Mouse (Mus musculus): ENCODE measurements around the gene Abcb6. TPM values are rescaled to one million over a fixed set of nuclear protein-coding genes. Genes with fewer than 3 reads are reported as not detected.

Gene Abcb6
- polyA plus RNA-seq, 1 experiment from 2014 or later = 9.4 TPM

- WGBS = 5% methylated on average over 38 of the region's 42 CpGs
- H3K36me3 ChIP-seq (ENCODE audit: insufficient read depth, low read length) = peaks cover 10% of the 10 kb centered on the region; the same call in 1 of the 2 replicates
- peak within 1 kb of the TSS; percentile 96 for H3K9ac ChIP-seq (replicated peaks; ENCODE audit: low read depth)
- no peaks in the 10 kb centered on the region for H3K9me3 ChIP-seq (ENCODE audit: low read length)
- H3K27ac ChIP-seq (ENCODE audit: low read length) = peak within 1 kb of the TSS; percentile 70
- peaks cover 20% of the 10 kb centered on the region; the same call in 1 of the 2 replicates for H3K4me1 ChIP-seq (ENCODE audit: insufficient read depth, low read depth, low read length)
- peak within 1 kb of the TSS; percentile 87 for H3K4me2 ChIP-seq (replicated peaks; ENCODE audit: low read depth, low read length)
- H3K27me3 ChIP-seq (replicated peaks; ENCODE audit: insufficient read depth, low read length) = no peaks in the 10 kb centered on the region
- peak within 1 kb of the TSS; percentile 93 for H3K4me3 ChIP-seq (ENCODE audit: low read depth, low read length)
- TF ChIP-seq EP300 (IDR thresholded peaks at IDR 0.05) (no peak), CTCF (IDR thresholded peaks at IDR 0.05) (no peak)
- DNase-seq (ENCODE audit: low spot score) (peak; percentile 97), ATAC-seq (peak; percentile 96)
These were observed 30.2 kb upstream of the Abcb6 start, which contains the start of the genes Glb1l and Stk16 for GRCm38 (mm10) chr1:75210136-75211087. Gene Glb1l, minus strand, starts transcription at chr1:75210813. Gene Stk16, plus strand, starts transcription at chr1:75210838.

DNA sequence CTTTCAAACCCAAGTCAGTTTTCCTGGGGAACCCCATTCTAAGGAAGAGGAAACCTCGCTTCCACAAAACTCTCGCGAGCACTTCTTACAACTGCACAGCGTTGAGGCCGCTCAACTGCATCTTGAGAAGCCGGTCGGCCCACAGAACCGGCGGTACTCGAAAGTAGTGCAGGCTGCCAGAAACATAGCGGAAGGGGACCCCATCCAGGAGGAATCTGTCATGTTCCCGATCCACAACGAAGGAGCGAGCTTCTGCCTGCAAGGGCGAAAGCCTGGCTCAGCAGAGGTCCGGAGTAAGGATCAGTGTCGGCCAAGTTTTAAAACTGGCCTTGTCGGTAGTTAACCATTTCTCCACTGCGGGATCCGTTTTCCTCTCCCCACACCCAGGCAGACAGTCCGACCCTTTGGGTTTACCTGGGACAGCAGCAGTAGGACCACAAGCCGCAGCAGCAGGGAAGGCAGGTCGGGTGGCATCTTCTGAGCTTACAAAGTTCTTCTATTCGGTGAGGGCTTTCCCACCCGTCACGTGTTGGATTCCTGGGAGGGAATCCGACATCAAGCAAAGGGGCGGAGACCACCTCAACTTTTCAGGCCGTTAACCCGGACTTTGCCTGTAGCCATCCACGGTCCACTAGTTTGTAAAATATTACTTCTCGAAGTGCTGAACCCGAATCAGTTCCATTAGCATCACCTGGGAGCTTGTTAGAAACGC lies 28.9 kb upstream of the Abcb6 start:
- Histone ChIP-seq H3K36me3 (ENCODE audit: insufficient read depth, low read length) (0 out of 2 replicates have a peak, but pooled peaks cover 5% of the 10 kb centered on the region), H3K9ac (replicated peaks; ENCODE audit: low read depth) (peak overlapping the region; percentile 32), H3K4me3 (ENCODE audit: low read depth, low read length) (peak overlapping the region; percentile 40), H3K9me3 (ENCODE audit: low read length) (no peaks in the 10 kb centered on the region), H3K27ac (ENCODE audit: low read length) (0 out of 2 replicates have a peak overlapping the region, but pooled peaks have one; percentile 26), H3K4me1 (ENCODE audit: insufficient read depth, low read depth, low read length) (peaks cover 20% of the 10 kb centered on the region; the same call in 1 of the 2 replicates), H3K27me3 (replicated peaks; ENCODE audit: insufficient read depth, low read length) (no peaks in the 10 kb centered on the region), H3K4me2 (replicated peaks; ENCODE audit: low read depth, low read length) (peak overlapping the region; percentile 66)
- ATAC-seq = peak; percentile 38; the same call in 1 of the 2 replicates
- TF ChIP-seq EP300 (IDR thresholded peaks at IDR 0.05) (no peak), CTCF (IDR thresholded peaks at IDR 0.05) (no peak)
- DNase-seq (ENCODE audit: low spot score) = peak; percentile 72
- WGBS = 15% methylated on average over 34 of the region's 34 CpGs

DNA sequence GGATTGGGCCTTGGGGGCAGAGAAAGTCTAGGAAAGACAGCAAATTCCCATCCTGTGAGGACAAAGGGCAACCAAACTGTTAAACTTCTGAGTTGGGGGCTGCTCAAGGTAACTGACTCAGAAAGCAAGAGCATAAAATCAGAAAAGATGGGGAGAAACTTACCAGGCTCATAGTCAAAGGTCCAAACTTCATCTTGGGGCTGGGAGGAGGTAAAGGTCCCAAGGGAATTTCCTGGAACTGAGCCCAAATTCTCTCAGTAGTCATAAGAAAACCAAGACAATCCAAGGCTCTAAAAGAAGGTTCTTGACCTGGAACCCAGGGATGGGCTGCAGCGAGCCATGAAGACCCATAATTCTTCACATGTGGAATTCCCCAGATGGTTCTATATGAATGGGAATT lies 21.0 kb upstream of the Abcb6 start:
- 85% methylated on average over 1 of the region's 1 CpGs for WGBS
- no peaks in the 10 kb centered on the region for H3K27me3 ChIP-seq (replicated peaks; ENCODE audit: insufficient read depth, low read length)

GRCm38 (mm10) chr1:75192452-75192851 lies 12.3 kb upstream of the Abcb6 start:
- peaks cover 18% of the 10 kb centered on the region; the same call in 1 of the 2 replicates for H3K36me3 ChIP-seq (ENCODE audit: insufficient read depth, low read length)
- peak overlapping the region; percentile 88 for H3K4me3 ChIP-seq (ENCODE audit: low read depth, low read length)
- H3K9ac ChIP-seq (replicated peaks; ENCODE audit: low read depth) = peak overlapping the region; percentile 96
- no peaks in the 10 kb centered on the region for H3K27me3 ChIP-seq (replicated peaks; ENCODE audit: insufficient read depth, low read length)
- DNase-seq (ENCODE audit: low spot score) (peak; percentile 79), ATAC-seq (peak; percentile 62)
- H3K4me1 ChIP-seq (ENCODE audit: insufficient read depth, low read depth, low read length) = peaks cover 10% of the 10 kb centered on the region; the same call in 1 of the 2 replicates
- peak overlapping the region; percentile 67 for H3K4me2 ChIP-seq (replicated peaks; ENCODE audit: low read depth, low read length)
- whole genome bisulfite sequencing = 0% methylated on average over 19 of the region's 19 CpGs
- no peaks in the 10 kb centered on the region for H3K9me3 ChIP-seq (ENCODE audit: low read length)
- TF ChIP-seq CTCF (IDR thresholded peaks at IDR 0.05) (no peak), EP300 (IDR thresholded peaks at IDR 0.05) (no peak)
- H3K27ac ChIP-seq (ENCODE audit: low read length) = peak overlapping the region; percentile 94

More for the DNA sequence above, 21.0 kb upstream of the Abcb6 start:
- Histone ChIP-seq H3K9me3 (ENCODE audit: low read length) (no peaks in the 10 kb centered on the region), H3K4me1 (ENCODE audit: insufficient read depth, low read depth, low read length) (no peaks in the 10 kb centered on the region), H3K4me3 (ENCODE audit: low read depth, low read length) (no peak overlapping the region), H3K9ac (replicated peaks; ENCODE audit: low read depth) (no peak overlapping the region), H3K27ac (ENCODE audit: low read length) (no peak overlapping the region), H3K36me3 (ENCODE audit: insufficient read depth, low read length) (peaks cover 34% of the 10 kb centered on the region), H3K4me2 (replicated peaks; ENCODE audit: low read depth, low read length) (no peak overlapping the region)
- ATAC-seq (no peak), DNase-seq (ENCODE audit: low spot score) (no peak)
- TF ChIP-seq CTCF (IDR thresholded peaks at IDR 0.05) = no peak
- no peak for TF ChIP-seq EP300 (IDR thresholded peaks at IDR 0.05)

- WGBS = 1% methylated on average over 55 of the region's 56 CpGs
- Histone ChIP-seq H3K27me3 (replicated peaks; ENCODE audit: insufficient read depth, low read length) (no peaks in the 10 kb centered on the region), H3K4me2 (replicated peaks; ENCODE audit: low read depth, low read length) (peak within 1 kb of the TSS; percentile 67), H3K9ac (replicated peaks; ENCODE audit: low read depth) (peak within 1 kb of the TSS; percentile 96), H3K9me3 (ENCODE audit: low read length) (no peaks in the 10 kb centered on the region), H3K36me3 (ENCODE audit: insufficient read depth, low read length) (peaks cover 13% of the 10 kb centered on the region; the same call in 1 of the 2 replicates), H3K27ac (ENCODE audit: low read length) (peak within 1 kb of the TSS; percentile 94), H3K4me1 (ENCODE audit: insufficient read depth, low read depth, low read length) (peaks cover 10% of the 10 kb centered on the region; the same call in 1 of the 2 replicates), H3K4me3 (ENCODE audit: low read depth, low read length) (peak within 1 kb of the TSS; percentile 88)
- TF ChIP-seq CTCF (IDR thresholded peaks at IDR 0.05) = peak; percentile 17; the same call in 1 of the 2 replicates
- peak; percentile 53; the same call in 1 of the 2 replicates for TF ChIP-seq EP300 (IDR thresholded peaks at IDR 0.05)
- ATAC-seq (peak; percentile 99), DNase-seq (ENCODE audit: low spot score) (peak; percentile 100)
These were observed 11.6 kb upstream of the Abcb6 start, which contains the start of the genes Ankzf1 and Atg9a for GRCm38 (mm10) chr1:75191622-75192402. Gene Ankzf1, plus strand, starts transcription at chr1:75192151. Gene Atg9a, minus strand, starts transcription at chr1:75192196.
